Mouse (Mus musculus) layer of hippocampus, adult 9-10 months (tissue): ENCODE data around the gene Rbks.
"Not testable (repeated sequence)": the region's sequence is repeated elsewhere in the genome, so short reads cannot be mapped to it uniquely, and the experiment has no call there.

Experiments used
- DNase-seq: peaks from one replicate; pipeline ENCODE4 v3.0.0; 2022; ENCODE audit warnings: low spot score

Gene Rbks

GRCm38 (mm10) chr5:31678000-31678399, 19.4 kb downstream of the Rbks start:
- DNase-seq, result no peak

- no peak for DNase-seq
Measured at GRCm38 (mm10) chr5:31673431-31673830, 24.0 kb downstream of the Rbks start.

GRCm38 (mm10) chr5:31671137-31671536, 26.3 kb downstream of the Rbks start:
- DNase-seq, result no peak

- DNase-seq, result no peak
Measured at GRCm38 (mm10) chr5:31669984-31670383, 27.4 kb downstream of the Rbks start.

DNA sequence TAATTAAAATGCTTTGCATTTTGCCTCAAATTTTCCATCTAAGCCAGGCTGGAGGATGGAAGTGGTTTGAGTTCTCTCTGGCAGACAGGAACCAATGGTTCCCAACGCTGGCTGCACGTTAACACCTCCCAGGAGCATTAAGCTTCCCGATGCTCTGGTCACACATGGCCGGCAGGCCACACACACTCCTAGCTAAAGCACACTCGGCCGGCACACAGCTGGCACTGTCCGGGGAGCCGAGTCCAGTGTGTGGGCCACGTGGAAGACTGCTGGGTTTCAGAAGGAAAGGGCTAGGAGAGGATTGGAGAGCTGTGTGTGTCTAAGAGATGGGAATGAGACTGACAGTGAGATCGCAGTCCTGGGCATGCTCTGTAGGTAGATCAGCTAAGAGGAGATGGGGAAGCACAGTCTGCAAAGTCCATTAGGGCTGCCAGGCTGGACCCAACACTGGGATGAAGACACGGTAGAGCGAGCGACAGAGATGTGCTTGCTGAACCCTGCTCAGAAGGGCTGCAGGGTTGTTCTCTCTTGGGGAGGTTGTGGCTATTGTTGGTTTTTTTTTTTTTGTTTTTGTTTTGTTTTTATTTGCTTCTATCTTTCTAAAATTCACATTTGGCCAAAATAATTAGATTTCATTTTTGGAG, 29.0 kb downstream of the Rbks start:
- no peak for DNase-seq

DNA sequence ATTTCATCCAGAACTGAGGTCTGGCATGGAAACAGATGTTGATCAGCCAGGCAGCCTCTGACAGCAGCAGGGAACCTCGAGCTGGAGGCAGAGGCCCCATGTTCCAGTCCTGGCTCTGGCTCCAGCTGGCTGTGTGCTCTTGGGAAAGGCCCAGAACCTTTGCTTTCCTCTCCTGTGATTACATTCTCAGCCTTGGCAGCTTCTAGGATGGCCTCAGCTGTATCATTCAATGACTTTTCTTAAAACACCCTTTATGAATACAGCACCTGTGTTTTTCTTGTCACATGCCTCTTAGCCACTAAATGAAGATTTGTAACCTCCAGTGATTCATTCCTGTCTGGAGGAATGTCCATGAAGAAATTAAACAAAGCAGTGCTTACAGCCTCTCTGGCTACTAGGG, 31.3 kb downstream of the Rbks start:
- no peak for DNase-seq

- no peak for DNase-seq
Measured at GRCm38 (mm10) chr5:31655688-31656190, 41.7 kb downstream of the Rbks start.

DNA sequence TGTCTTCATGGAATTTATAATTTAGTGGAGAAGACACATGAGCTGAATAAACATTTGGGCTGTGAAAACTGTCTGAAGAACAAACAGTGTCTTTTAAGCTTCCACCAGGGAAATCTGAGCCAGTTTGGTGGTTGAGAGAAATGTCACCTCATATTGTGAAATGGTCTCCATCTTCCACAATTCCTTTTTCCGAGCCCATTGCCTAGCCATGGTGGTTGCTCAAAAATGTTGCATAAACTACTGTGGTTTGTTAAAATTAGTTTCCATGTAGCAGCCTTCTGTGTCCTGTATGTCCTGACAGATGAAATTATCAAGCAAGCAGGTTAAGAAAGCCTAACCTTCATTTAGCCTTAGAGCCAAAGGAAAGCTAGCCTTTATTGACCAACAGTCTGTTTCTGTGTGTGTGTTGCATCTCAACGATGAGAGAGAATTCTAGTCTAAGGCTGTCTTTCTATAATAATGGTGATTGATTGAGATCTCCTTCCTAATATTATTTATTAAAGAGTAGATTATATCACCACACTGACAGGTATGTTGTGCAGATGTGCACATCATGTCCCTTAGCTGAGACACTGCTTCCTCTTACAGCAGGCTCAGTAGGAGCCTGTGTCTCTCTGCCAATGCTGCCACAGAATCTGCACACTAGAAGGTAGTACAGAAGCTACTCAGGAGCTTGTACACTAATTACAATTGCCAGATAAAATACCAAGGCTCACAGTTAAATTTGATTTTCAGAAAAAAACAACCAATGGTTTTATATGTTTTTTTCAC, 46.7 kb downstream of the Rbks start:
- no peak for DNase-seq

DNA sequence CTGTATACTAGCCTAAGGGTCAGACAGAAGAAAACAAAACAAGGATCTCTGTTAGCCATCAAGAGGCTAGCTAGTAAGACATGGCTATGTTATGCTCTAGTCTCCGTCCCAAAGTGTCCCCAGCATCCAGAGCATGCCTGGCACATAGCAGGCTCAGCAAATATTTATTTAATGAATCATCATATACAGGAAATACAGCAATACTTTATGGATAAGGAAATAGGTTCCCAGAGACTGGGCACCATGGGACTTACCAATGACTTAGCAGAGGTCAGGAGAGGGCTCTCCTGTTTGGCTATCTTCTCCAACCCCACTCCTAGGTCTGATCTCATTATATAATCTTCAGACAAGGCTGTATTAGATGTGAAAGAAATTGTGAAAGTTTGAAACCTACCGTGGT, 50.1 kb downstream of the Rbks start:
- no peak for DNase-seq

GRCm38 (mm10) chr5:31646574-31646973, 50.9 kb downstream of the Rbks start:
- no peak for DNase-seq

DNA sequence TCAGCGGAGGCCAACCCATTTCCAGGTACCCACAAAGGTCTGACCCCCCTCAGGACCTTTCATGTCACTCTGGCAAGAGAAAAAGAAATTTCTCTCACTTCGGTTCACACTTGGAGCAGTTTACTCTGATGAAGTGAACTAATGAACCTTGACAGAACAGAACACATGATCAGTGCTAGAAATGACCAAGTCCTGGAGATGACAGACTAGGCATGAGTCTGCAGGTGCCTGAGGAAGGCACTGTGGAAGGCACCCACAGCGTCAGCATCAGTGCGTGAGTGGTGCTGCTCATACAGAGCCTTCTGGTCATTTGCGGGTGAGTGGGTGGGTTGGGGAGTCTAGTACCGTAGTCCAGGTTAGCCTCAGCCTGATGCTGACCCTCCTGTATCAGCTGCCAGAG, 51.6 kb downstream of the Rbks start:
- DNase-seq, result no peak

GRCm38 (mm10) chr5:31644847-31645246, 52.6 kb downstream of the Rbks start:
- no peak for DNase-seq

DNA sequence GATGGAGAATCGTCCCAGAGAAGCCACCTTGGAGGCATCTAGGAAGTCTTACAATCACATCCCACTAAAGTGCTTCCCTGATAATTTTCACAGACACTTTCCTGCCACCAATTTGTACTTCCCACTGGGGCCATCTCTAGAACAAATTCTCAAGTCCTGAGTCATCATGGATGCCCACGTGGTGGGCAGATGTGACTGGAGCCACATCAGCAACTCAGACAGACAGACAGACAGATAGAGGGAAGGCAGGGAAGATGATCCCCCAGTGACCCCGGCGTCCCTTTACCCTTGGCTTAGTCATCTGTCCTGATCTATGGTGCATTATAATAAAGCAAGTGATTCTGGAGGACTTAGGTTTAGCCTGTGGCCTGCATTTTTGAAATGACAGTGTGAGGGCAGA, 53.2 kb downstream of the Rbks start:
- DNase-seq, result no peak

GRCm38 (mm10) chr5:31642300-31642699, 55.1 kb downstream of the Rbks start:
- DNase-seq, result no peak

DNA sequence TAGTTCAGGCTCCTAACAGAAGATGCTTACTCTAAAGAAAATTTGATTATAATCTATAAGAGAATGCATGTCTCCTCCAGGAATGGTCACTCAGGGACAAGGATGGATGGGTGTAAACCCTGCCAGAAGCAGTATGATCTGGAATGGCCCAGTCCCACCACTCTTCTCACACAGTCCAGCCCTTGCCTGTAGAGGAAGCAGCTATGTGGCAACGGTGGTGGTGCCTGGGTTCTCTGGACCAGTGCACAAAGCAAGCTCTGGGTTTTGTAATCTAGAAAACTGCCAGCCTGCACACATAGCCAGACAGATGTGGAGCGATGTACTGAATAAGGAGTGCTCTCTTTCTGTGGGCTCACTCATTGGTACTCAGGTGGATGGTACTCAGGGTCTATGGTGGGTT, 56.9 kb downstream of the Rbks start:
- DNase-seq, result no peak

GRCm38 (mm10) chr5:31636636-31637253, 60.7 kb downstream of the Rbks start:
- DNase-seq, result no peak

DNA sequence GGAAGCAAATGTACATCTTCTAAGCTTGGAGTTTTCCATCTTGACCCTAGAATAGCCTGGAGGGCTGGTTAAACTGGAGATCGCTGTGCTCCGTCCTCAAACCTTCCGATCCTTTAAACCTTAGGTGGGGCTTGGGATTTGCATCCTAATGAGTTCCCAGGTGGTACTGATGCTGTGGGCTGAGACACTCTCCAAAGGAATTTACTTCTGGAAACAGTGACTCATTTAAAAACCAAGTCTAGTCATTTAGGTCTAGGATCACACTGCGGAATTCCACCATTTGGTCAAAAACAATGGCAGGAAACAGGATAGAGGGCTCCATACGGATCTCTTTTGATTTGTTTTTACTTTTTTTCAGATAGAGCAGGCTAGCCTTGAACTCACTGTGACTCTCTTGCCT, 62.7 kb downstream of the Rbks start:
- DNase-seq, result no peak

GRCm38 (mm10) chr5:31634161-31634560, 63.3 kb downstream of the Rbks start:
- DNase-seq, result no peak

DNA sequence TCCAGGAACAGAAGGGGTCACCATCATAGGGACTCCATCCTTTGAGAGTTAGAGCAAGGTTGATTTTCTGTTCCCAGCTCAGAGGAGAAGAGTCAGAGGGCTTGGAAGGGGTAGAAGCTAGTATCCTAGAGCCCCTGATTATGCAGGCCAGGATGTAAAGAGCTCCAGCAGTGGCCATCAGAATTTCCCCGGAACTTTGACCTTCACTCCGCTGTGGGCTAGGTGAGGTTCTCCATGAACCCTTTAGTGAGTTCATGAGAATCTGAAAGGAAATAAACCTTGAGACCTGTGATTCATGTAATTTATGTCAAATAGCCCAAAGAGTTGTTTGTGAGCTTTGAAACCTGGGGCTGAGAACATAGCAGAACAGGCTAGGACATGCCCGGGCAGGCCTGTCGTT, 66.3 kb downstream of the Rbks start:
- DNase-seq, result not testable (repeated sequence)

GRCm38 (mm10) chr5:31630064-31630463, 67.4 kb downstream of the Rbks start:
- DNase-seq, result no peak

DNA sequence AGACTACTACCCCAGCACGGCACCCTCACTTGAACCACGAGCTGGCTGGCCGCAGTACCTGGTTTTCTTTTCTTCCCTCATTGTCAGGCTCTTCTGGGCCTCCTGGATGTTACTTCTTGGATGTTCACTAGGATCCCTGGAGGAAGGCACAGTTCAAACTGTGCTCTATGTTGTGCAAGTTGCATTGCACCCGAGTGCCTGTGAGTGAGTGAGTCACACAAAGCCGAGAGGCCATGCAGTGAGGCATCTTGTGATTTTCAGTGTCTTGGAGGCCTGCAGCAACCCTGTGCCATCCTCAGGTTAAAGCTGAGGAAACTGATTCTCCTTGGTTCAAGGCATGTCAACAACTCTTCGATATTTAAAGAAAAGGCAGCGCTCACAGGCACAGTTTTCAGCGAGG, 68.9 kb downstream of the Rbks start:
- DNase-seq, result no peak

DNA sequence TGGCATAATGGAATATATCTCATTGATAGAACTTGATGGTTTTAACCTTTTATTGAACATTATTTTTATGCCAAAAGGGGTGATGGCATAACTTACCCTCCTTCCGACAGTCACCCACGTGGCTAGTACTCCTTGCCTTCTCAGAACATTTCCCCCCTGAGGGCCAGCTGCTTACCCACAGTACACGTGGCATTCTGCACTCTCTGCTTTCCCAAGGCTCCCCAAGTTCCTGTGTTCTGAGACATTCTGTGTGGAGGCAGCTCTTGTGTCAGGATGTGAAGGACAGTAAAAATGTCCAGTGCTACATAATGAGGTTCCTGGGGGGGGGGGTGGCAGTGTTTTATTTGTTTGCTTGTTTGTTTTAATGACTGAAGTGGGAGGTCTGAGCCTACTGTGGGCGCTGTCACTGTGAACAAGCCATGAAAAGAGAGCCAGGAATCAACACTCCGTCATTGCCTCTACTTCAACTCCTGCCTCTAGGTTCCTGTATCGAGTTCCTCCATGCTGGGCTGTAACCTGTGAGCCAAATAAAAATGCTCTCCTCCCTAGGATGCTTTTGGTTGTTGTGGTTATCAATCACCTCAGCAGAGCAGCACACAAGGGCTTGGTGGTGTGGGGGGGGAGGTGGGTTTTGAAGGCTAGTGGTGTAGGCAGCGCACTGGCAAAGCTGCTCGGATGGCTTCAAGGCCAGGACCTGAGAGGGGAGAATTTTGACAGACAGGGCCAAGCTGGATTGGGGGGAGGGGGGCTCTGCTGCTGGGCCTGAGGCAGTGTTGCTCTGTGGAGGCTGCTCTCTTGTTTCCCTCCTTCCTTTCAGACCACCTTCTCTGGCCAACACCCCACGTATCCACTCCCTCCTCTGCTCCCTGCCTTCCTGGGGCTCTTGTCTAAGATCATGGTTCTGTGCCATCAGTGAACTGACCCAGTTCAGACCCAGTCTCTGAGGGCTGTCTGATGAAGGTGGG, 69.6 kb downstream of the Rbks start:
- DNase-seq, result no peak
